Mouse (Mus musculus) telencephalon, adult 2 months (tissue): Measurements from ENCODE around the gene Rab43.

Source experiments
- DNase-seq: peaks from one replicate; pipeline ENCODE4 v3.0.0-alpha.2; 2011; ENCODE audit warnings: low read depth, low spot score

Rab43 gene

DNA sequence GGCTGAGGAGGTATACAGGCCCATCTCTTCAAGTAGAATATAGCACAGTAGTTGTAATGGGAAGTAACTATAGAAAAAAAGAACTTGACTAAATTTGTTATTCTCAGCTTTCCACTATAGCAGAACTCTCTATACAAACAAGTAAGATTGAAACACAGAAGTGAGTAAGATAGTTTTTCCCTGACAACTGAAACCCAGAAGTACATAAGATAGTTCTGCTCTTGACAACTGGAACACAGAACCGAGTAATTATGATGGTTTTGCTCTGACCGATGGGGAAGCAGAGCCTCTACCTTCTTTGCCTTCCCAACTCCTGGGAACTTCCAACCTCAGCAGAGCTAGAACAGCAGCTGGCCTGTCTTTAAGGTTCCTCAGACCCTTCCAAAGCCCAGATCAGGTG is 2.8 kb downstream of the Rab43 start:
- DNase-seq: no peak

- no peak for DNase-seq
These were observed 3.4 kb downstream of the Rab43 start for GRCm38 (mm10) chr6:87808521-87808920.

DNA sequence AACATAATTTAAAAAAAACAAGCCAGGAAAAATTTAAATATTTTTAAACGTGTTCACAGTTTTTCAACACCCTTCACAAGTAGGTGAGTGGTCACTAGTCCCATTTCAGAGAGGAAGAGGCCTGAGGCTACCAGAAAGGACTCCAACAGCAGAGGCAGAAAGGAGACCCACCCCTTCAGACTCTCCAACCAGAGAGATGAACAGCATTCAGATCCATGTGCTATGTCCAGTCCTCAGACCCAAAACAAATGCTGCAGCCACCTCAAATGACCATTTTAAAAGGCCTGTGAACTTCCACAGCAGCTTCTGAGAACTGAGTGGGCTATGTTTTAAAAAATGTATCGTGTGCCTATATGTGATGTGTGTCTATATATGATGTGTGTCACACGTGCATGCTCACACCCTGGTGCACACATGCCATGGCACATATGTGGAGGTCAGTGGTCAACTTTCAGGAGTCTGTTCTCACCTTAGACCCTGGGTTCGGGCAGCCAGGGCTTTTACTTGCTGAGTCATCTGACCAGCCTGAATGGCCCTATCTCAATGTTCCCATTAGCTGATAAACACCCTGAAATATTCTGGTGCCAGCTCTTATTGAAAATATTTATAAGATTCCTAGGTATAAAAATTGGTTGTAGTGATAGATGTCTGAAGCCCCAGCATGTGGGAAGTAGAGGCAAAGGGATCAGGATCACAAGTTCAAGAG is 4.1 kb downstream of the Rab43 start:
- no peak for DNase-seq

DNA sequence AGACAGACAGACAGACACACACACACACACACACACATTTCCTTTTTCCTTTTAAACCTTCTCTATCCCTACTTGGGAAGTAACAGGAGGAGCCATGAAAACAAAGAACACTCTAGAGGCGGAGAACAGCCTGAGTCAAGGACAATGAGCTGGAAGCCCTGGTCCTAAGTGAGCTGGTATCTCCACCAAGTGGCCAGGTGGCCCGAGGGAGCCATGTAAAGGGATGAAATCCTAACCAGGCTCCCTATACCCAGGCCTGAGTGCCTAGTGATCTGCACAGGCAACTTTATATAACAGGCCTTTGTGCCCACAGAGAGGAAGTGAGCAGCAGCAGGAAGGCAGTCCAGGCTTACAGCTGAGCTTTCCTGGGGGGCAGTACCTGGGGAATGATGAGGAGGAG is 5.1 kb downstream of the Rab43 start:
- no peak for DNase-seq

DNA sequence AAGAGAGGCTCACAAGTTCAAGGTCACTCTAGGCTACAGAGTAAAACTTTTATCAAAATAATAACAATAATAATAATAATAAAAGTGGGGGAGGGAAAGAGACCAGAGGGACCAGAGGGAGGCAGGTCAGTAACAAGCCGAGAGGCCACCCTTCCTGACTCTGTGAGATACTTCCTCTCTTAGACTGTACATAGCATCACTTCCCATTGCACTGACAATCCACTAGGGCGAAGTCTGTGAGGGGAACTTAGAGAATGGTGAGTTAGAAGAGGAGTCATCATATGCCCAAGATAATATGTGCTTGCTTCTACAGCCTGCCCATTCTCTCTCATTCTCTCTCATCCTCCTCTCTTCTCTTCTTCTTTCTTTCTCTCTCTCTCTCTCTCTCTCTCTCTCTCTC is 5.9 kb downstream of the Rab43 start:
- DNase-seq: no peak

DNA sequence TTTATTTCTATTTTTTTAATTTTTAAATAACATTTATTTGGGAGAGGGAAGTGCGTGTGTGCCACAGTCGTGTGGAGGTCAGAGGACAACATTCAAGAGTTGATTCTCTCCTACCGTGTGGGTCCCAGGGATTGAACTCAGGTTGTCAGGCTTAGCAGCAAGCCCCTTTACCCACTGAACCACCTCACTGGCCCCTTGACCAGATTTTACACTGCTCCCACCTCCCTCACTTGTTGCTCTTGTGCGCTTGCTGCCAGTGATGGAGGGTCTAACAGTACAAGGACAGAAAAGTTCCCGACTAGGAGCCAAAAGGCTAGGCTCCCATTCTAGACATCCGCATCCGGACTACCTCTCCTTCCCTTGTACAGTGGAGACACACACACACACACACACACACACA is 6.5 kb downstream of the Rab43 start:
- no peak for DNase-seq

GRCm38 (mm10) chr6:87804886-87805285 is 7.1 kb downstream of the Rab43 start:
- no peak for DNase-seq

GRCm38 (mm10) chr6:87804036-87804435 is 7.9 kb downstream of the Rab43 start:
- no peak for DNase-seq

- no peak for DNase-seq
These were observed 9.5 kb downstream of the Rab43 start for GRCm38 (mm10) chr6:87802462-87802861.

DNA sequence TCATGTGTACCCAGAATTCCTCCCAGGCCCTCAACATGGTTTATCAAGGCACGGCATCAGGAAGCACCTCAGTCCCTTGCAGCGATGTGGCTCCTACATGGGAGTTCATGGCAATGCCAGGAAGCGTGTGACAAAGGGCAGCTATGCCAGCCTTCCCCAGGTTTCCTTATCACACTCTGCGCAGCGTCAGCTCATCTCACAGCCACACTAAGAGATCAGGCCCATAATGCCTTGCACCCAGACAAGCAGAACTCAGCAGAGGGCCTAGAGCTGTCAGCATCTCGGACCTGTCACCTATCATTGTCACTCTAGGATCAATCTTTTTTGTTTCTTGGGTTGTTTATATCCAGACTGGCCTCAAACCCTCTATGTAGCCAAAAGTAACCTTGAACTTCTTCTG is 12.4 kb downstream of the Rab43 start:
- no peak for DNase-seq

GRCm38 (mm10) chr6:87797321-87797720 is 14.6 kb downstream of the Rab43 start:
- no peak for DNase-seq

DNA sequence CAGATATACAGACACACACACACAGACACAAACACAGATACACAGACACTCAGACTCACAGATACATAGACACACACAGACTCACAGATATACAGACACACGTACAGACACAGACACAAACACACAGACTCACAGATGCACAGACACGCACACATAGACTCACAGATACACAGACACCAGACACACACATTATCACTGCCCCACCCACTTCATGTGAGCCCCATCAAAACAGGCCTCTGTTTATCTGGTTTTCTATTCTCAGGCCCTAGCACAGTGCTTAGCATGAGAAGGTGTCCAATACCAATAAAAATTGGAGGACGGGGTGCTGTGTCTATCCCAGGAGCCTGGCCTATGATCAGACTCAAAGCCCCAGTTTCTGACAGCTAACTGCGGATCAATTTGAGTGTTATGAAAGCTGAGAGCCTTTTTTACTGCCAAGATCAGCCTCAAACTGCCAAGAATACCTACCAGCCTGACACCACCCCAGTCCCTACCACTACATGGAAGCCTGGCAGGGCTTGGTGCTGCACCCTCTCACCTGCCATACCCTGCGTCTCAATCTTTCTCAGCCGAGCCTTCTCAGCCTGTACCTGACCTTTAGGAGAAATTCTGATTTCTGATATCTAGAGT is 15.6 kb downstream of the Rab43 start:
- DNase-seq: no peak

DNA sequence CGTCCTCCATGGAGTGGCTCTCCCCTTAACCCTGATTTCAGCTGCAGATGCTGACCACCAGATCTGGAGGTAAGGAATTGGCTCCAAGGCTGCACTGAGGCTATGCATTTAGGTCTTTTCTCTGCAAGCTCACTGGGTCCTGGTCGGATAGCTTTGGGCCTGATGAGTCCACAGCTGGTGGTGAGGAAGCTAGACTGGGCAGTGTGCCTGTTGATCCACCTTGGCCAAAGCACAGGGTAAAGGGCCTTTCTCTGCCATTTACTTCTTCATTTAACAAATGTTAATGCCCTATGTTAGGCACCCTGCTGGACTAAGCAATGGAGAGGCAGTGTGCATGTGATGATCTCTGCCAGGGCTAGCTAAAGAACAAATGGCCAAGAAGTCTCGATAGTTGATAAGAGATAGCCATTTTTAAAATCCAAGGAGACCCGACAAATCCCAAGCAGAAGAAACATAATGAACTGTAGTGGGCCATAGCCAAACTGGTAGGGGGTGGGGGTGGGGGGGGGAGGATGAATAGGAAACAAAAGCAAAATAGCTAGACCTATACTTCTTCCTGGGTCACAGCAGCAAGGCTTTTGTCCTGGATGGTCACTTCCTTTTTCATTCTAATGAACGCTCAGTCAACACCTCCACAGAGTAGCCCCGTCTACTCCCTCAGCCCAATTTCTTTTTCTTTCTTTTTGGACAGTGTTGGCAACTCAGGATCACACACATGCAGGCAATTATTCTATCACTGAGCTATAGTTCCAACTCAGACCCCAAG is 16.4 kb downstream of the Rab43 start:
- DNase-seq: no peak

DNA sequence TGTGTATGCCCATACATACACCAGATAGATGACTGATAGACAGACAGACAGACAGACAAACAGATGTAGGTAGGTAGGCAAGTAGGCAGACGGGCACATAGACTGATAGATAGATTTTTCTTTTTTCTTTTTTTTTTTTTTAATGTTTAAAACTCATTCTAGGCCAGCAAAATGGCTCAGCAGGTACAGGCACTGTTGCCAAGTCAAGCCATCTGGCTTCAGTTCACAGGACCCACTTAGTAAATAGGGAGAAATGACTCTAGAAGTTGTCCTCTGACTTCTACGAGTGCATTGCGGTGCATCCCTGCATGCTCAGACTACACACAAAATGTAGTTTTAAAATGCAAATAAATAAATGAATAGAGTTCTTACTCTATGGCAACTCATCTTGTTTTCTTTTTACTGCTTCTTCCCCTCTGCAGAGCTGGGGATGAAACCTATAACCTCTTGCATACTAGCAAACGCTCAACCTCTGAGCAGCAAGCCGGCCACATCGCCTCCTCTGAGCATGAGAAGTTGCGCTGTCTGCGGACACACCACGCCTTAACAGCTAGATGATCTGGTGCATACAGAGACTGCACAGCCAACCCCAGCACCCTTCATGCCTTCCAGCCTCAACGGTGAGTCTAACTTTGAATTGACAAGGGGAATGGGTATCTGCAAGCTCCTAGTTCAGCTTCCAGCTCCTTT is 18.0 kb downstream of the Rab43 start:
- DNase-seq: no peak

DNA sequence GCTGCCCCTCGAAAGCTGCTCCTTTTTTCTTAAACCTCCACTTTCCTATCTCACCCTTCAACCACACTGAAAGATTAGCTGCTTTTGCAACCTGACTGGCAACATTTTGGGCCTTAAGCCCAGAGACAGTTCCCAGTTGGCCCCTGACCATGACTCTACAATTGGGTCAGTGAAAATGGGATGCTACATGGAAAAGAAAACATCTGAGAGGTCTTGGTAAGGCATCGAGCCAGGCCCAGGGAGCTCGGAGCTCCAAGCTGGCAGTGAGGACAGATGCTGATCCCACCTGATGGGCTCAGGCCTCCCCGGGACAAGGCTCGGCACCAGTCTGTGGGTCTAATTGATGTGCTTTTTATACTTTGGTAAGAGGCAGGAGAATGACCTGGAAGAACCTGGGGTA is 20.1 kb downstream of the Rab43 start:
- DNase-seq: no peak

DNA sequence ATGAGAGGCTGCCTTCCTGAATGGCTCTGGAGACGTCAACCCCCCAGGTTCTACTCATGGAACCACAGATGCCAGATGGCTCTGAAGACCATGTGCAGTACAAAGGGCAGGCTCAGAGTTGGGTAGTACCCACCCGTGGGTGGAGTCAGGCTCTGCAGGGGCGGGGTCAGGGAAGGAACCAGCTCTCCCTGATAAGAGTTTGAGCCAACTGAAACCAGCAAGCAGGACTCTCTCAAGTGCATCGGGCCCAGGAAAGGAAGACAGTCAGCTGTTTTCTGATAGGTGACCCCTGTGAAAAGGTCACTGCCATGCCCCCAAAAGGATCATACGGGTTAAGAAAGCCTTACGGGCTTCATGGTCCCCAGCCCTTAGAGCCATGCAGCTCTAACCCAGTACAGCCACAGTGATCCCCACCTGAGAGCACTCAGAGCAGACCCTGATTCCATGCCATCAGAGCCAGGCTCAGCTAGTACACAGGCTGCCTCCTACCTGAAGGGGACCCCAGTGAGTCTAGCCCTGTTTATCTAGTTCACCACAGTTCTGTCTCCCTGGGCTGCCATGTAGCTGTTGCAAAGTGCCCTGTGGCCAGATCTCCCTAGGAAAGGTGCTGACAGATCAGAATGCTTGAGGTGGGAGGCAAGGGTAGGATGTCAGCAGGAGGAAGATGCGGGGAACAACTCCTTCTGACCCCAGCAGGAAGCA is 21.0 kb downstream of the Rab43 start:
- no peak for DNase-seq

DNA sequence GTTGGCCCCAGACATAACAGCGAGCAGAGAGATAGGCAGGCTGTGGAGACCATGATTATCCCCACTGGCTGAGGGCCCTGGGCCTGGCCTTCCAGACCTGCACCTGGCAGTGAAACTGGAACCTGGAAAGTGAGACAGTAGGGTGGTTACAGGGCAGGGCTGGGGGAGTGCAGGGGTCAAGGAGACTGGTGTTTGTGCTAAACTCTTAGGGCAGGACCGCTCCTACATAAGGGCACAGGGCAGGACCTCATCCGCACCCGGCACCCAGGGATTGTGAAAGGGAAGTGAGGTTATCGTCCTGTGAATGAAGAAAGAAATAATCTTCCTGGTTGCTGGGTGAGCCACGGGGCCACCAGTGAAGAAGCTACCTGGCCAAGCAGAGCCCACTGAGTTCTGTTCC is 22.2 kb downstream of the Rab43 start:
- no peak for DNase-seq

GRCm38 (mm10) chr6:87788896-87789587 is 22.9 kb downstream of the Rab43 start:
- no peak for DNase-seq

GRCm38 (mm10) chr6:87788266-87788895 is 23.6 kb downstream of the Rab43 start:
- DNase-seq: no peak

GRCm38 (mm10) chr6:87787108-87787890 is 24.7 kb downstream of the Rab43 start:
- no peak for DNase-seq
